Mouse (Mus musculus) stomach, postnatal 0 days (tissue): ENCODE results near the gene Lef1.

Experiments used
- CTCF ChIP-seq: IDR thresholded peaks from 2 replicates; pipeline ENCODE4 v1.5.1; 2016; ENCODE audit warnings: antibody characterized with exemption, low read depth, mild to moderate bottlenecking, moderate library complexity
- EP300 ChIP-seq: optimal IDR thresholded peaks from 2 replicates; pipeline ENCODE3; 2016; ENCODE audit warnings: antibody characterized with exemption

- no peak for TF ChIP-seq CTCF
- TF ChIP-seq EP300: no peak
Observed at GRCm38 (mm10) chr3:131270381-131270780, 160.1 kb downstream of the Lef1 start.
